Comparison of ENCODE assay signal across 20 mouse cellular contexts in genomic region chr11:118598726-118599125, GRCm38 (mm10).
DNase-seq lines count a peak whose midpoint lies in the region; ATAC-seq lines count a peak whose summit lies in the region.
"Had no signal": no experiment of that assay in that cellular context is flagged by ENCODE, and none has a peak within 500 bp of the region (broad histone marks: within the 10 kb centered on the region; RNA-seq: fewer than 3 reads in every experiment).

No protein-coding gene starts in this region.

- ATAC-seq in neural tube, embryonic 13.5 days (ENCODE audit: low read depth), result no peak
- ATAC-seq in neural tube, embryonic 15.5 days (ENCODE audit: low FRiP score), result no peak
- ATAC-seq: activated CD4-positive, CD25-positive, alpha-beta regulatory T cell, adult 4 months; forebrain, embryonic 13.5 days; forebrain, postnatal 0 days; intestine, embryonic 16.5 days; Patski had no signal

- H3K4me2 ChIP-seq in neural tube, embryonic 13.5 days, result no peak overlapping the region
- H3K4me2 ChIP-seq in neural tube, embryonic 15.5 days, result no peak overlapping the region
- H3K4me2 ChIP-seq: forebrain, embryonic 13.5 days; hindbrain, embryonic 14.5 days had no signal

- H3K4me1 ChIP-seq in neural tube, embryonic 13.5 days (replicated peaks), result peaks cover 47% of the 10 kb centered on the region
- H3K4me1 ChIP-seq in neural tube, embryonic 15.5 days, result peaks cover 33% of the 10 kb centered on the region
- H3K4me1 ChIP-seq: heart, embryonic 10.5 days had no signal

- no peaks in the 10 kb centered on the region for H3K9me3 ChIP-seq in neural tube, embryonic 13.5 days
- H3K9me3 ChIP-seq in neural tube, embryonic 15.5 days (replicated peaks), result no peaks in the 10 kb centered on the region
- H3K9me3 ChIP-seq: embryonic facial prominence, embryonic 10.5 days; forebrain, embryonic 13.5 days; heart, embryonic 10.5 days had no signal

- no peak overlapping the region for H3K9ac ChIP-seq in neural tube, embryonic 13.5 days
- no peak overlapping the region for H3K9ac ChIP-seq in neural tube, embryonic 15.5 days (replicated peaks)
- H3K9ac ChIP-seq: forebrain, embryonic 13.5 days; forebrain, postnatal 0 days; hindbrain, embryonic 14.5 days had no signal

- WGBS in neural tube, embryonic 13.5 days, result 67% methylated on average over 5 of the region's 5 CpGs
- WGBS in neural tube, embryonic 15.5 days, result 74% methylated on average over 5 of the region's 5 CpGs

- H3K27ac ChIP-seq in neural tube, embryonic 13.5 days (replicated peaks), result peak overlapping the region; percentile 42; the same call in 1 of the 2 replicates
- no peak overlapping the region for H3K27ac ChIP-seq in neural tube, embryonic 15.5 days (replicated peaks)
- H3K27ac ChIP-seq: embryonic facial prominence, embryonic 10.5 days; forebrain, embryonic 13.5 days; heart, embryonic 10.5 days; hindbrain, embryonic 14.5 days had no signal

- H3K27me3 ChIP-seq in neural tube, embryonic 13.5 days, result no peaks in the 10 kb centered on the region
- H3K27me3 ChIP-seq in neural tube, embryonic 15.5 days (replicated peaks), result no peaks in the 10 kb centered on the region

- H3K36me3 ChIP-seq in neural tube, embryonic 13.5 days, result no peaks in the 10 kb centered on the region
- H3K36me3 ChIP-seq in neural tube, embryonic 15.5 days, result no peaks in the 10 kb centered on the region
- H3K36me3 ChIP-seq: embryonic facial prominence, embryonic 10.5 days; heart, embryonic 10.5 days had no signal

- H3K4me3 ChIP-seq in neural tube, embryonic 13.5 days, result no peak overlapping the region
- no peak overlapping the region for H3K4me3 ChIP-seq in neural tube, embryonic 15.5 days (replicated peaks)
- H3K4me3 ChIP-seq: embryonic facial prominence, embryonic 10.5 days; forebrain, embryonic 13.5 days; heart, embryonic 10.5 days had no signal

- DNase-seq in cerebellum, adult 18-20 months, result peak; percentile 72
- peak; percentile 81 for DNase-seq in cerebellum, adult 9-11 months
- DNase-seq in cerebellum, postnatal 36 days, result peak; percentile 67 to 72
- no peak for DNase-seq in retina, postnatal 1 day
- DNase-seq in gastrocnemius, postnatal 10 days, result no peak
- DNase-seq in kidney, adult 8-10 months, result no peak
- DNase-seq: adrenal gland, postnatal 14 days; forebrain, postnatal 0 days; gastrocnemius, postnatal 25 days; heart, postnatal 10 days; kidney, adult 2 months had no signal

Comparison
In these comparisons a context has a peak if more than half of its experiments do, and no peak if none do; other contexts are left out.
1. DNase-seq: peak in cerebellum, adult 18-20 months (2 of 2), cerebellum, adult 9-11 months (single experiment) and cerebellum, postnatal 36 days (2 of 2); none in retina, postnatal 1 day (single experiment), gastrocnemius, postnatal 10 days (single experiment) and kidney, adult 8-10 months (0 of 2).